Mouse (Mus musculus) E14TG2a.4 (cell line): Measurements from ENCODE around the gene Tubg1.

Experiments
- CTCF ChIP-seq: conservative IDR thresholded peaks from 2 replicates; pipeline ENCODE4 v1.5.1; 2014; ENCODE audit warnings: low read length
- NANOG ChIP-seq: IDR thresholded peaks from 2 replicates; pipeline ENCODE4 v1.6.1; 2014; ENCODE audit warnings: borderline replicate concordance, low read length, mixed read lengths

DNA sequence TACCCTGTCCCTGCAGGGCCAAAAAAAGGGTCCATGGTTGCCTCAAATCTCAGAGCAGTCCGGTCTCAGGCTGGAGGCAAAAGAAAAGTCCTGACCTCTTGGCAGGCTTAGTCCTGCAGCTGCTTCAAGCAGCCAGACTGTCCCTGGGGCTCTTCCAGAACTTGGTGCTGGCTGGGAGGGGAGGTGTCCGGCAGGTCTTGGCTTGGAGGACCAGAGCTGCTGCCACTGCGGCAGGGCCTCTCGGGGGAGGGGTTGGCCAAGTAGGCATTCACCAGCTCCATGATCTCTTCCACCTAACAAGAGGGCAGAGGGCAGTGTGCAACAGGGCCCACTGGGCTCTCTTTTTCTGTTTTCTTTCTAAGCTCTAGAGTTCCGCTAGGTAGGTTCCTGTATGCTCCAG lies 43.0 kb downstream of the Tubg1 start:
- TF ChIP-seq CTCF (no peak), NANOG (no peak)
